Mouse (Mus musculus): ENCODE measurements at regions not wholly inside any gene's neighbourhood (a gene's known extent, or its start where the extent isn't known, plus 50 kb on each side); places are given as distances from the start of the nearest gene placed in this dataset.
A peak's percentile ranks its signal among the peaks of the same experiment; 100 is the strongest.

- Histone ChIP-seq H3K4me3 (ENCODE audit: insufficient read depth, low read depth, low read length) (no peak overlapping the region), H3K4me1 (ENCODE audit: control insufficient read depth, insufficient read depth, low read length) (no peaks in the 10 kb centered on the region), H3K27ac (ENCODE audit: insufficient read depth, low read depth, low read length) (no peak overlapping the region)
- TF ChIP-seq POLR2A (IDR thresholded peaks at IDR 0.05; ENCODE audit: insufficient read depth, low read depth, low read length) (no peak), CTCF (IDR thresholded peaks at IDR 0.05; ENCODE audit: insufficient read depth, low read depth, low read length) (no peak)
- WGBS = 96% methylated on average over 1 of the region's 1 CpGs
These were observed 852.0 kb upstream of the Agtr1b start for GRCm38 (mm10) chr3:21218936-21219335.

GRCm38 (mm10) chr3:21241184-21241583 lies 835.3 kb upstream of the Tbl1xr1 start:
- no peak for TF ChIP-seq CTCF (IDR thresholded peaks at IDR 0.05; ENCODE audit: insufficient read depth, low read depth, low read length)
- no peak for TF ChIP-seq POLR2A (IDR thresholded peaks at IDR 0.05; ENCODE audit: insufficient read depth, low read depth, low read length)
- Histone ChIP-seq H3K27ac (ENCODE audit: insufficient read depth, low read depth, low read length) (no peak overlapping the region), H3K4me1 (ENCODE audit: control insufficient read depth, insufficient read depth, low read length) (no peaks in the 10 kb centered on the region), H3K4me3 (ENCODE audit: insufficient read depth, low read depth, low read length) (no peak overlapping the region)
- 91% methylated on average over 2 of the region's 2 CpGs for WGBS

GRCm38 (mm10) chr3:21256129-21256760 lies 820.2 kb upstream of the Tbl1xr1 start:
- H3K27ac ChIP-seq (ENCODE audit: insufficient read depth, low read depth, low read length) = no peak overlapping the region
- TF ChIP-seq POLR2A (IDR thresholded peaks at IDR 0.05; ENCODE audit: insufficient read depth, low read depth, low read length) (no peak), CTCF (IDR thresholded peaks at IDR 0.05; ENCODE audit: insufficient read depth, low read depth, low read length) (no peak)
- H3K4me3 ChIP-seq (ENCODE audit: insufficient read depth, low read depth, low read length) = no peak overlapping the region
- no peaks in the 10 kb centered on the region for H3K4me1 ChIP-seq (ENCODE audit: control insufficient read depth, insufficient read depth, low read length)
- WGBS = 95% methylated on average over 1 of the region's 1 CpGs

GRCm38 (mm10) chr3:21263317-21263716 lies 813.1 kb upstream of the Tbl1xr1 start:
- H3K4me3 ChIP-seq (ENCODE audit: insufficient read depth, low read depth, low read length) = no peak overlapping the region
- no peaks in the 10 kb centered on the region for H3K4me1 ChIP-seq (ENCODE audit: control insufficient read depth, insufficient read depth, low read length)
- WGBS = 99% methylated on average over 2 of the region's 2 CpGs
- H3K27ac ChIP-seq (ENCODE audit: insufficient read depth, low read depth, low read length) = no peak overlapping the region
- TF ChIP-seq POLR2A (IDR thresholded peaks at IDR 0.05; ENCODE audit: insufficient read depth, low read depth, low read length) (no peak), CTCF (IDR thresholded peaks at IDR 0.05; ENCODE audit: insufficient read depth, low read depth, low read length) (no peak)

- Histone ChIP-seq H3K27ac (ENCODE audit: insufficient read depth, low read depth, low read length) (no peak overlapping the region), H3K4me1 (ENCODE audit: control insufficient read depth, insufficient read depth, low read length) (no peaks in the 10 kb centered on the region), H3K4me3 (ENCODE audit: insufficient read depth, low read depth, low read length) (no peak overlapping the region)
- TF ChIP-seq POLR2A (IDR thresholded peaks at IDR 0.05; ENCODE audit: insufficient read depth, low read depth, low read length) (no peak), CTCF (IDR thresholded peaks at IDR 0.05; ENCODE audit: insufficient read depth, low read depth, low read length) (no peak)
- 88% methylated on average over 2 of the region's 2 CpGs for WGBS
These were observed 811.0 kb upstream of the Tbl1xr1 start for GRCm38 (mm10) chr3:21265491-21265890.

- Histone ChIP-seq H3K4me3 (ENCODE audit: insufficient read depth, low read depth, low read length) (no peak overlapping the region), H3K27ac (ENCODE audit: insufficient read depth, low read depth, low read length) (no peak overlapping the region), H3K4me1 (ENCODE audit: control insufficient read depth, insufficient read depth, low read length) (no peaks in the 10 kb centered on the region)
- TF ChIP-seq POLR2A (IDR thresholded peaks at IDR 0.05; ENCODE audit: insufficient read depth, low read depth, low read length) (no peak), CTCF (IDR thresholded peaks at IDR 0.05; ENCODE audit: insufficient read depth, low read depth, low read length) (no peak)
- 90% methylated on average over 7 of the region's 7 CpGs for WGBS
These were observed 807.9 kb upstream of the Tbl1xr1 start for GRCm38 (mm10) chr3:21268429-21269129.

GRCm38 (mm10) chr3:21269130-21269440 lies 807.4 kb upstream of the Tbl1xr1 start:
- no peak for TF ChIP-seq CTCF (IDR thresholded peaks at IDR 0.05; ENCODE audit: insufficient read depth, low read depth, low read length)
- no peak for TF ChIP-seq POLR2A (IDR thresholded peaks at IDR 0.05; ENCODE audit: insufficient read depth, low read depth, low read length)
- Histone ChIP-seq H3K4me1 (ENCODE audit: control insufficient read depth, insufficient read depth, low read length) (no peaks in the 10 kb centered on the region), H3K4me3 (ENCODE audit: insufficient read depth, low read depth, low read length) (no peak overlapping the region), H3K27ac (ENCODE audit: insufficient read depth, low read depth, low read length) (no peak overlapping the region)
- WGBS = 97% methylated on average over 2 of the region's 2 CpGs

- TF ChIP-seq CTCF (IDR thresholded peaks at IDR 0.05; ENCODE audit: insufficient read depth, low read depth, low read length) = no peak
- no peak for TF ChIP-seq POLR2A (IDR thresholded peaks at IDR 0.05; ENCODE audit: insufficient read depth, low read depth, low read length)
- Histone ChIP-seq H3K4me1 (ENCODE audit: control insufficient read depth, insufficient read depth, low read length) (no peaks in the 10 kb centered on the region), H3K27ac (ENCODE audit: insufficient read depth, low read depth, low read length) (no peak overlapping the region), H3K4me3 (ENCODE audit: insufficient read depth, low read depth, low read length) (no peak overlapping the region)
- WGBS = 92% methylated on average over 3 of the region's 3 CpGs
These were observed 805.7 kb upstream of the Tbl1xr1 start for GRCm38 (mm10) chr3:21270788-21271187.

- no peaks in the 10 kb centered on the region for H3K4me1 ChIP-seq (ENCODE audit: control insufficient read depth, insufficient read depth, low read length)
- TF ChIP-seq CTCF (IDR thresholded peaks at IDR 0.05; ENCODE audit: insufficient read depth, low read depth, low read length) (no peak), POLR2A (IDR thresholded peaks at IDR 0.05; ENCODE audit: insufficient read depth, low read depth, low read length) (no peak)
- 79% methylated on average over 4 of the region's 4 CpGs for WGBS
- no peak overlapping the region for H3K4me3 ChIP-seq (ENCODE audit: insufficient read depth, low read depth, low read length)
- H3K27ac ChIP-seq (ENCODE audit: insufficient read depth, low read depth, low read length) = 0 out of 2 replicates have a peak overlapping the region, but pooled peaks have one; percentile 5
These were observed 804.2 kb upstream of the Tbl1xr1 start for GRCm38 (mm10) chr3:21272219-21272618.
